Mouse (Mus musculus) lung, embryonic 14.5 days (tissue): ENCODE measurements around the gene Nefh. TPM values are rescaled to one million over a fixed set of nuclear protein-coding genes. Genes with fewer than 3 reads are reported as not detected.

Source experiments
- ATAC-seq: fragments of 200-750 bp; cut with Nextera tagmentation; 2 replicates; pipeline ENCODE4 v1.8.0; 2017; ENCODE audit warnings: mild to moderate bottlenecking, moderate TSS enrichment, moderate library complexity; ENCODE audit not compliant: insufficient read depth
- DNase-seq: peaks from one replicate; pipeline ENCODE4 v3.0.0-alpha.2; 2015
- H3K27ac ChIP-seq: fragments of 300-500 bp; sonication (generic); 2 replicates; pipeline ENCODE4 v1.5.1; 2014; ENCODE audit warnings: low read depth, mild to moderate bottlenecking, moderate library complexity
- H3K27me3 ChIP-seq: fragments of 300-500 bp; sonication (generic); 2 replicates; pipeline ENCODE4 v1.6.1; 2014; ENCODE audit warnings: low read length, control low read depth; ENCODE audit not compliant: insufficient read depth
- H3K36me3 ChIP-seq: fragments of 300-500 bp; sonication (generic); 2 replicates; pipeline ENCODE4 v1.6.1; 2014; ENCODE audit warnings: control low read depth; ENCODE audit not compliant: insufficient read depth
- H3K4me1 ChIP-seq: fragments of 300-500 bp; sonication (generic); 2 replicates; pipeline ENCODE4 v1.6.1; 2014; ENCODE audit warnings: antibody characterized with exemption, control low read depth; ENCODE audit not compliant: insufficient read depth
- H3K4me2 ChIP-seq: fragments of 300-500 bp; sonication (generic); 2 replicates; pipeline ENCODE4 v1.6.1; 2014; ENCODE audit warnings: mild to moderate bottlenecking
- H3K4me3 ChIP-seq: fragments of 300-500 bp; sonication (generic); 2 replicates; pipeline ENCODE4 v1.5.1; 2014; ENCODE audit warnings: low read depth, low read length
- H3K9ac ChIP-seq: fragments of 300-500 bp; sonication (generic); 2 replicates; pipeline ENCODE4 v1.6.1; 2014
- H3K9me3 ChIP-seq: fragments of 300-500 bp; sonication (generic); 2 replicates; pipeline ENCODE4 v1.6.1; 2016; ENCODE audit warnings: low read depth, low read length, control low read depth
- CTCF ChIP-seq: IDR thresholded peaks from 2 replicates; pipeline ENCODE4 v1.5.1; 2016; ENCODE audit warnings: antibody characterized with exemption, low read depth
- WGBS: fragments of 180-500 bp; shearing (Covaris S2); extraction: QIAGEN DNeasy Blood & Tissue Kit; methylation state at CpG from one replicate; pipeline ENCODE4 v1.1.7; 2014; 5-methylcytosine and 5-hydroxymethylcytosine counted together
- polyA plus RNA-seq: library from polyadenylated mRNA; unstranded; fragments of >200 nt; fragmentation: Nextera tagmentation; extraction: Ambion mirVana; gene quantifications from 2 replicates; pipeline ENCODE4 v1.2.1, GENCODE M21; 2014

Gene Nefh
- polyA plus RNA-seq, 1 experiment from 2014 or later, result 0.36 TPM

GRCm38 (mm10) chr11:4931009-4931601 lies 16.8 kb downstream of the Nefh start:
- Histone ChIP-seq H3K9ac (no peak overlapping the region), H3K9me3 (no peaks in the 10 kb centered on the region), H3K27ac (no peak overlapping the region; the same call in 1 of the 2 replicates), H3K4me1 (no peaks in the 10 kb centered on the region), H3K27me3 (no peaks in the 10 kb centered on the region), H3K36me3 (peaks cover 37% of the 10 kb centered on the region), H3K4me2 (no peak overlapping the region), H3K4me3 (no peak overlapping the region)
- DNase-seq (peak; percentile 72), ATAC-seq (no peak)
- 34% methylated on average over 1 of the region's 1 CpGs for WGBS
- no peak for TF ChIP-seq CTCF

- 89% methylated on average over 3 of the region's 3 CpGs for WGBS
- no peaks in the 10 kb centered on the region for H3K9me3 ChIP-seq
- no peaks in the 10 kb centered on the region for H3K4me1 ChIP-seq
- no peak for ATAC-seq
- H3K9ac ChIP-seq, result no peak overlapping the region
- DNase-seq, result no peak
- H3K4me3 ChIP-seq, result no peak overlapping the region
- no peaks in the 10 kb centered on the region for H3K27me3 ChIP-seq
- TF ChIP-seq CTCF, result no peak
- H3K36me3 ChIP-seq, result peaks cover 70% of the 10 kb centered on the region
- H3K4me2 ChIP-seq, result no peak overlapping the region
- H3K27ac ChIP-seq, result no peak overlapping the region
Measured at GRCm38 (mm10) chr11:4927224-4927623, 20.6 kb downstream of the Nefh start.

GRCm38 (mm10) chr11:4921751-4922150 lies 26.1 kb downstream of the Nefh start:
- no peaks in the 10 kb centered on the region for H3K4me1 ChIP-seq
- 81% methylated on average over 7 of the region's 7 CpGs for WGBS
- DNase-seq, result no peak
- H3K4me2 ChIP-seq, result no peak overlapping the region
- H3K9me3 ChIP-seq, result no peaks in the 10 kb centered on the region
- no peak overlapping the region for H3K27ac ChIP-seq
- H3K27me3 ChIP-seq, result no peaks in the 10 kb centered on the region
- no peak for ATAC-seq
- no peak overlapping the region for H3K9ac ChIP-seq
- H3K4me3 ChIP-seq, result no peak overlapping the region
- no peak for TF ChIP-seq CTCF
- peaks cover 92% of the 10 kb centered on the region for H3K36me3 ChIP-seq

GRCm38 (mm10) chr11:4921281-4921680 lies 26.6 kb downstream of the Nefh start:
- Histone ChIP-seq H3K9me3 (no peaks in the 10 kb centered on the region), H3K9ac (no peak overlapping the region), H3K4me1 (no peaks in the 10 kb centered on the region), H3K4me2 (no peak overlapping the region), H3K27me3 (no peaks in the 10 kb centered on the region), H3K36me3 (peaks cover 88% of the 10 kb centered on the region), H3K4me3 (no peak overlapping the region), H3K27ac (no peak overlapping the region)
- DNase-seq, result no peak
- 75% methylated on average over 2 of the region's 2 CpGs for WGBS
- TF ChIP-seq CTCF, result no peak
- no peak for ATAC-seq

GRCm38 (mm10) chr11:4916068-4916467 lies 31.8 kb downstream of the Nefh start:
- ATAC-seq, result no peak
- no peak overlapping the region for H3K4me3 ChIP-seq
- H3K4me2 ChIP-seq, result no peak overlapping the region
- no peak overlapping the region for H3K27ac ChIP-seq
- H3K4me1 ChIP-seq, result no peaks in the 10 kb centered on the region
- 38% methylated on average over 1 of the region's 1 CpGs for WGBS
- DNase-seq, result peak; percentile 84
- H3K36me3 ChIP-seq, result peaks cover 82% of the 10 kb centered on the region
- H3K27me3 ChIP-seq, result no peaks in the 10 kb centered on the region
- peak; percentile 85 for TF ChIP-seq CTCF
- H3K9me3 ChIP-seq, result no peaks in the 10 kb centered on the region
- no peak overlapping the region for H3K9ac ChIP-seq

GRCm38 (mm10) chr11:4906231-4906630 lies 41.6 kb downstream of the Nefh start:
- 88% methylated on average over 6 of the region's 6 CpGs for WGBS
- no peaks in the 10 kb centered on the region for H3K4me1 ChIP-seq
- peaks cover 61% of the 10 kb centered on the region for H3K36me3 ChIP-seq
- H3K9me3 ChIP-seq, result no peaks in the 10 kb centered on the region
- DNase-seq, result no peak
- no peaks in the 10 kb centered on the region for H3K27me3 ChIP-seq
- H3K9ac ChIP-seq, result no peak overlapping the region
- H3K27ac ChIP-seq, result no peak overlapping the region
- no peak for ATAC-seq
- TF ChIP-seq CTCF, result no peak
- no peak overlapping the region for H3K4me3 ChIP-seq
- no peak overlapping the region for H3K4me2 ChIP-seq

- Histone ChIP-seq H3K4me2 (no peak overlapping the region), H3K4me3 (no peak overlapping the region), H3K9me3 (no peaks in the 10 kb centered on the region), H3K27ac (no peak overlapping the region), H3K9ac (no peak overlapping the region), H3K36me3 (peaks cover 55% of the 10 kb centered on the region), H3K4me1 (no peaks in the 10 kb centered on the region), H3K27me3 (no peaks in the 10 kb centered on the region)
- WGBS, result 88% methylated on average over 6 of the region's 6 CpGs
- no peak for TF ChIP-seq CTCF
- no peak for ATAC-seq
- DNase-seq, result no peak
Measured at GRCm38 (mm10) chr11:4901956-4902355, 45.9 kb downstream of the Nefh start.
